Mouse (Mus musculus) urinary bladder, postnatal 10 days (tissue): ENCODE measurements around the gene Mterf1b.
"Not testable (repeated sequence)": the region's sequence is repeated elsewhere in the genome, so short reads cannot be mapped to it uniquely, and the experiment has no call there.

Experiments
- DNase-seq: peaks from one replicate; pipeline ENCODE4 v3.0.0; 2022; ENCODE audit warnings: low spot score

Gene Mterf1b

GRCm38 (mm10) chr5:4191671-4192480, at the start of gene Mterf1b:
Gene Mterf1b (plus strand): TSS chr5:4192367.
- DNase-seq: not testable (repeated sequence)

GRCm38 (mm10) chr5:4159418-4160071, 32.6 kb upstream of the Mterf1b start:
- DNase-seq: not testable (repeated sequence)

- no peak for DNase-seq
Observed at GRCm38 (mm10) chr5:4161554-4161953, 30.6 kb upstream of the Mterf1b start.

- DNase-seq: no peak
Observed at GRCm38 (mm10) chr5:4162461-4162860, 29.7 kb upstream of the Mterf1b start.

- DNase-seq: not testable (repeated sequence)
Observed at GRCm38 (mm10) chr5:4167813-4168529, 24.2 kb upstream of the Mterf1b start.

GRCm38 (mm10) chr5:4168530-4168926, 23.6 kb upstream of the Mterf1b start:
- not testable (repeated sequence) for DNase-seq

- not testable (repeated sequence) for DNase-seq
Observed at GRCm38 (mm10) chr5:4176421-4176820, 15.7 kb upstream of the Mterf1b start.

- no peak for DNase-seq
Observed at GRCm38 (mm10) chr5:4179364-4179763, 12.8 kb upstream of the Mterf1b start.

GRCm38 (mm10) chr5:4186815-4187214, 5.4 kb upstream of the Mterf1b start:
- DNase-seq: no peak

- not testable (repeated sequence) for DNase-seq
Observed at GRCm38 (mm10) chr5:4192481-4193246, 497 bp downstream of the Mterf1b start.

- no peak for DNase-seq
Observed at GRCm38 (mm10) chr5:4193247-4193628, 1.1 kb downstream of the Mterf1b start.

- no peak for DNase-seq
Observed at GRCm38 (mm10) chr5:4194166-4194565, 2.0 kb downstream of the Mterf1b start.

- DNase-seq: no peak
Observed at GRCm38 (mm10) chr5:4195086-4195485, 2.9 kb downstream of the Mterf1b start.

GRCm38 (mm10) chr5:4201368-4201767, 9.2 kb downstream of the Mterf1b start:
- DNase-seq: no peak

GRCm38 (mm10) chr5:4202276-4202810, 10.2 kb downstream of the Mterf1b start:
- not testable (repeated sequence) for DNase-seq

GRCm38 (mm10) chr5:4210082-4210481, 17.9 kb downstream of the Mterf1b start:
- DNase-seq: not testable (repeated sequence)

GRCm38 (mm10) chr5:4221309-4221708, 29.1 kb downstream of the Mterf1b start:
- no peak for DNase-seq

- no peak for DNase-seq
Observed at GRCm38 (mm10) chr5:4221981-4222623, 29.9 kb downstream of the Mterf1b start.

- no peak for DNase-seq
Observed at GRCm38 (mm10) chr5:4232163-4232562, 40.0 kb downstream of the Mterf1b start.

- no peak for DNase-seq
Observed at GRCm38 (mm10) chr5:4234505-4234904, 42.3 kb downstream of the Mterf1b start.

GRCm38 (mm10) chr5:4240120-4240519, 48.0 kb downstream of the Mterf1b start:
- DNase-seq: no peak
